ENCODE assay signal across 32 mouse cellular contexts in genomic region chr11:52320529-52320928, GRCm38 (mm10).
"Had no signal": no experiment of that assay in that cellular context is flagged by ENCODE, and none has a peak within 500 bp of the region (broad histone marks: within the 10 kb centered on the region; RNA-seq: fewer than 3 reads in every experiment).

No protein-coding gene starts in this region.

- H3K9me3 ChIP-seq: limb, embryonic 10.5 days; limb, embryonic 12.5 days; limb, embryonic 13.5 days; limb, embryonic 15.5 days; liver, embryonic 12.5 days; liver, embryonic 13.5 days; liver, embryonic 15.5 days; lung, embryonic 15.5 days; megakaryocyte, embryonic 14.5 days; midbrain, embryonic 10.5 days; midbrain, embryonic 12.5 days; midbrain, embryonic 13.5 days; midbrain, embryonic 15.5 days had no signal

- H3K4me1 ChIP-seq: limb, embryonic 13.5 days; limb, embryonic 15.5 days; liver, embryonic 13.5 days; liver, embryonic 15.5 days; midbrain, embryonic 10.5 days; midbrain, embryonic 12.5 days; midbrain, embryonic 13.5 days; midbrain, embryonic 15.5 days had no signal

- H3K9ac ChIP-seq: limb, embryonic 12.5 days; limb, embryonic 13.5 days; limb, embryonic 15.5 days; liver, embryonic 12.5 days; liver, embryonic 13.5 days; liver, embryonic 14.5 days; liver, embryonic 15.5 days; liver, postnatal 0 days; lung, embryonic 14.5 days; lung, embryonic 15.5 days; midbrain, embryonic 12.5 days; midbrain, embryonic 13.5 days; midbrain, embryonic 15.5 days had no signal

- ATAC-seq: liver, embryonic 12.5 days; liver, postnatal 0 days; lung, postnatal 0 days; midbrain, embryonic 13.5 days; midbrain, embryonic 15.5 days; midbrain, embryonic 16.5 days had no signal

- H3K4me2 ChIP-seq: limb, embryonic 12.5 days; limb, embryonic 13.5 days; limb, embryonic 15.5 days; liver, embryonic 11.5 days; liver, embryonic 12.5 days; liver, embryonic 13.5 days; liver, embryonic 15.5 days; lung, embryonic 14.5 days; lung, embryonic 15.5 days; midbrain, embryonic 11.5 days; midbrain, embryonic 12.5 days; midbrain, embryonic 13.5 days; midbrain, embryonic 15.5 days had no signal

- DNase-seq: left cerebral cortex, postnatal 4 days; liver; liver, embryonic 13.5 days; liver, postnatal 0 days; lung, adult 18-20 months; lung, adult 2 months; lung, embryonic 14.5 days; lung, postnatal 10 days; lung, postnatal 14 days; lung, postnatal 36 days; lung, postnatal 4 days; midbrain, embryonic 14.5 days had no signal

- H3K27me3 ChIP-seq: limb, embryonic 15.5 days; liver, embryonic 13.5 days; lung, embryonic 15.5 days; midbrain, embryonic 12.5 days; midbrain, embryonic 15.5 days had no signal

- H3K36me3 ChIP-seq: limb, embryonic 10.5 days; limb, embryonic 12.5 days; limb, embryonic 13.5 days; limb, embryonic 15.5 days; liver, embryonic 12.5 days; liver, embryonic 13.5 days; liver, embryonic 15.5 days; lung, embryonic 15.5 days; midbrain, embryonic 10.5 days; midbrain, embryonic 12.5 days; midbrain, embryonic 13.5 days; midbrain, embryonic 15.5 days had no signal

- H3K4me3 ChIP-seq: left cerebral cortex, adult 2 months; limb, embryonic 10.5 days; limb, embryonic 12.5 days; limb, embryonic 13.5 days; limb, embryonic 15.5 days; liver, embryonic 12.5 days; liver, embryonic 13.5 days; liver, embryonic 15.5 days; lung, embryonic 15.5 days; megakaryocyte, embryonic 14.5 days; midbrain, embryonic 10.5 days; midbrain, embryonic 12.5 days; midbrain, embryonic 13.5 days; midbrain, embryonic 15.5 days; myocyte had no signal

- H3K27ac ChIP-seq: left cerebral cortex, adult 2 months; limb, embryonic 10.5 days; limb, embryonic 12.5 days; limb, embryonic 13.5 days; limb, embryonic 15.5 days; liver, embryonic 12.5 days; liver, embryonic 13.5 days; liver, embryonic 14.5 days; liver, embryonic 15.5 days; lung, embryonic 15.5 days; macrophage; midbrain, embryonic 10.5 days; midbrain, embryonic 12.5 days; midbrain, embryonic 13.5 days; midbrain, embryonic 15.5 days had no signal
